Mouse (Mus musculus) neural tube, embryonic 14.5 days (tissue): Measurements from ENCODE around the gene Slfn8. TPM values are rescaled to one million over a fixed set of nuclear protein-coding genes. Genes with fewer than 3 reads are reported as not detected.
"Not testable (repeated sequence)": the region's sequence is repeated elsewhere in the genome, so short reads cannot be mapped to it uniquely, and the experiment has no call there.

Experiments used
- ATAC-seq: fragments of 200-750 bp; cut with Nextera tagmentation; 2 replicates; pipeline ENCODE4 v1.8.0; 2017; ENCODE audit warnings: low read depth, mild to moderate bottlenecking, moderate TSS enrichment, moderate library complexity
- H3K27ac ChIP-seq: fragments of 300-500 bp; sonication (generic); 2 replicates; pipeline ENCODE4 v1.5.1; 2014; ENCODE audit warnings: low read depth, mild to moderate bottlenecking, control low read depth, low read length, moderate library complexity, mixed read lengths
- H3K27me3 ChIP-seq: fragments of 300-500 bp; sonication (generic); 2 replicates; pipeline ENCODE4 v1.6.1; 2014; ENCODE audit warnings: low read length; ENCODE audit not compliant: control insufficient read depth, insufficient read depth
- H3K36me3 ChIP-seq: fragments of 300-500 bp; sonication (generic); 2 replicates; pipeline ENCODE4 v1.6.1; 2014; ENCODE audit warnings: low read length, mixed read lengths; ENCODE audit not compliant: control insufficient read depth, insufficient read depth
- H3K4me1 ChIP-seq: fragments of 300-500 bp; sonication (generic); 2 replicates; pipeline ENCODE4 v1.6.1; 2014; ENCODE audit warnings: low read length; ENCODE audit not compliant: control insufficient read depth, insufficient read depth
- H3K4me2 ChIP-seq: fragments of 300-500 bp; sonication (generic); 2 replicates; pipeline ENCODE4 v1.6.1; 2014; ENCODE audit warnings: mild to moderate bottlenecking, low read depth, low read length, control low read depth
- H3K4me3 ChIP-seq: fragments of 300-500 bp; sonication (generic); 2 replicates; pipeline ENCODE4 v1.5.1; 2014; ENCODE audit warnings: low read depth, low read length, control low read depth, mixed read lengths
- H3K9ac ChIP-seq: fragments of 300-500 bp; sonication (generic); replicated peaks from 2 replicates; pipeline ENCODE4 v1.6.1; 2014; ENCODE audit warnings: low read depth, mild to moderate bottlenecking, control low read depth, low read length, mixed read lengths
- H3K9me3 ChIP-seq: fragments of 300-500 bp; sonication (generic); 2 replicates; pipeline ENCODE4 v1.6.1; 2016; ENCODE audit warnings: low read length; ENCODE audit not compliant: control insufficient read depth
- WGBS: fragments of 180-500 bp; shearing (Covaris S2); extraction: QIAGEN DNeasy Blood & Tissue Kit; methylation state at CpG from one replicate; pipeline ENCODE4 v1.1.7; 2014; 5-methylcytosine and 5-hydroxymethylcytosine counted together
- polyA plus RNA-seq: library from polyadenylated mRNA; unstranded; fragments of >200 nt; fragmentation: Nextera tagmentation; extraction: Ambion mirVana; gene quantifications from 2 replicates; pipeline ENCODE4 v1.2.1, GENCODE M21; 2014

Gene Slfn8
- polyA plus RNA-seq, 1 experiment from 2014 or later: 0.07 TPM

DNA sequence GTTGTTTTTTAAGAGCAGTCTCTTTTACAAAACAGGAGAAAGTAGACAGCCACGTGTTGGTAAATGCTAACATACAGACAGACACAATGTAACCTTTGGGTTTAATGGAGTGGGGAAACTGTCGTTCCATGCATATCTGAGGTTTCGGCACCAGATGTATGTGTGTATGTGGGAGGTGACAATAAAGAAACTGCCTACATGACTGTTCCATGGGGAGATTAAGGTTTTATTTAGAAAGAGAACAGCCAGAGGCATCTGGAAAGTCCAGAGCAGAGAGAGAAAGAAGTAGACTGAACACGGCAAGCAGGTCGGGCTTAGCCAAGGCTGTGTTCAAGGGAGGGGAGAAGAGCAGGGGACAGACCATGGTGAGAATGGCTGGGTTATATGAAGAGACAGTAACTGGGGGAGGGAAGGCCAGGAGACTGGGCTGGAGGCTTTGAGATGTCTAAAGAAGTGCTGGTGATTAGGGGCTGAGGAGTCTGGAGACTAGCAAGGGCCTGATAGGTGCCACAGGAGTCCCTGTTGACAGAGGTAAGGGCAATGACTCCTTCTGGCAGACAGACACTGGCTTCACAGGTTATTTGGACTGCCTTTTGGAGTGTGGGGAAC, 39.9 kb upstream of the Slfn8 start:
- Histone ChIP-seq H3K27ac (no peak overlapping the region), H3K9me3 (no peaks in the 10 kb centered on the region), H3K36me3 (no peaks in the 10 kb centered on the region), H3K9ac (no peak overlapping the region), H3K4me3 (no peak overlapping the region), H3K4me2 (no peak overlapping the region), H3K27me3 (no peaks in the 10 kb centered on the region), H3K4me1 (no peaks in the 10 kb centered on the region)
- no peak for ATAC-seq
- 78% methylated on average over 5 of the region's 5 CpGs for WGBS

DNA sequence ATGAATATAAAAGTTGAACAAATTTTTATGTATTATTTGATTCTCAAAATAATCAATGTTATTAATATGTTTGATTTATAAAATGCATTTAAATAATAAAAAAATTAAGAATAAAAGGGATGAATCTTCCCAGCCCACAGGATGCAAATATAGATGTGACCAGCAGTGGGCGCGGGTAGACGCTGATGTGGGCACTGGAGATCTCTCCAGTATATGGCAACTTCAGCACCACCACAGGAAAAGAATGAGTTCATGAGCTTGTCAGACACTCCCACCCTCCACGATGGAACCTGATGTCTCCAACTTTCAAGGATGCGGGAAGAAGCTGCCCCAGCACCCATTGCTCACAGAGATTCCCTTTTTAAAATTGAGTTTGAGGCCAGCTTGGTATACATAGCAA, 37.3 kb upstream of the Slfn8 start:
- Histone ChIP-seq H3K9me3 (no peaks in the 10 kb centered on the region), H3K9ac (no peak overlapping the region), H3K36me3 (no peaks in the 10 kb centered on the region), H3K27me3 (no peaks in the 10 kb centered on the region), H3K27ac (no peak overlapping the region), H3K4me3 (no peak overlapping the region), H3K4me2 (no peak overlapping the region), H3K4me1 (no peaks in the 10 kb centered on the region)
- 3% methylated on average over 5 of the region's 5 CpGs for WGBS
- ATAC-seq: no peak

GRCm38 (mm10) chr11:83045642-83046041, 25.0 kb upstream of the Slfn8 start:
- ATAC-seq: no peak
- H3K36me3 ChIP-seq: no peaks in the 10 kb centered on the region
- 85% methylated on average over 3 of the region's 3 CpGs for WGBS

GRCm38 (mm10) chr11:83043891-83044290, 23.3 kb upstream of the Slfn8 start:
- Histone ChIP-seq H3K4me3 (no peak overlapping the region), H3K36me3 (no peaks in the 10 kb centered on the region), H3K27ac (no peak overlapping the region), H3K4me2 (no peak overlapping the region), H3K27me3 (no peaks in the 10 kb centered on the region), H3K4me1 (no peaks in the 10 kb centered on the region), H3K9me3 (no peaks in the 10 kb centered on the region), H3K9ac (no peak overlapping the region)
- 86% methylated on average over 4 of the region's 4 CpGs for WGBS
- no peak for ATAC-seq

More at GRCm38 (mm10) chr11:83045642-83046041, 25.0 kb upstream of the Slfn8 start:
- Histone ChIP-seq H3K4me2 (no peak overlapping the region), H3K4me1 (no peaks in the 10 kb centered on the region), H3K9ac (no peak overlapping the region), H3K9me3 (no peaks in the 10 kb centered on the region), H3K4me3 (no peak overlapping the region), H3K27ac (no peak overlapping the region), H3K27me3 (no peaks in the 10 kb centered on the region)

- Histone ChIP-seq H3K4me1 (no peaks in the 10 kb centered on the region), H3K9me3 (no peaks in the 10 kb centered on the region), H3K27ac (no peak overlapping the region), H3K36me3 (no peaks in the 10 kb centered on the region), H3K9ac (no peak overlapping the region), H3K4me2 (no peak overlapping the region), H3K4me3 (no peak overlapping the region), H3K27me3 (no peaks in the 10 kb centered on the region)
- ATAC-seq: no peak
Observed at GRCm38 (mm10) chr11:83041000-83041399, 20.4 kb upstream of the Slfn8 start.

GRCm38 (mm10) chr11:83040325-83040724, 19.7 kb upstream of the Slfn8 start:
- WGBS: 28% methylated on average over 1 of the region's 1 CpGs

DNA sequence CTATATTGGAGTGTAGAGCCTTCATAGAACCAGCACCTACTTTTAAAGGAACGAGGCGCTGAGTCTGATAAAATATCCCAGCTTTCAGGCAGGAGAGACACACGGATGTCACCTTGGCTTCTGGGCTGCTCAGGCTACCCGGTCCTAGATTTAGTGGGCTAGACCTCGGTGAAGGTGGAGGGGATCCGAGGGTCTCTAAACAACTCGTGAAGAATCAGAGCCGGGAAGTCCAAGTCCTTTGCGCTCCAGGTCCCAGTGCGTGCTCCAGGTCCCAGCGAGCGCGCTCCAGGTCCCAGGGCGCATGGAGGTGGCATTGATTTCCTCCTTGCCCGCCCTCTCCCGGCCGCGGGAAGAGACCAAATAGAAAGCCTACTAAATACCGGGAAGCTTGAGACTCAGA, 19.2 kb upstream of the Slfn8 start:
- no peak overlapping the region for H3K9ac ChIP-seq
- H3K4me3 ChIP-seq: no peak overlapping the region
- WGBS: 16% methylated on average over 19 of the region's 19 CpGs
- no peaks in the 10 kb centered on the region for H3K27me3 ChIP-seq
- no peak for ATAC-seq
- no peaks in the 10 kb centered on the region for H3K36me3 ChIP-seq
- no peaks in the 10 kb centered on the region for H3K4me1 ChIP-seq
- no peak overlapping the region for H3K27ac ChIP-seq
- no peaks in the 10 kb centered on the region for H3K9me3 ChIP-seq
- H3K4me2 ChIP-seq: no peak overlapping the region

More at GRCm38 (mm10) chr11:83040325-83040724, 19.7 kb upstream of the Slfn8 start:
- no peak overlapping the region for H3K27ac ChIP-seq
- no peak overlapping the region for H3K4me2 ChIP-seq
- H3K4me3 ChIP-seq: no peak overlapping the region
- no peaks in the 10 kb centered on the region for H3K27me3 ChIP-seq
- no peaks in the 10 kb centered on the region for H3K36me3 ChIP-seq
- H3K9ac ChIP-seq: no peak overlapping the region
- ATAC-seq: no peak
- no peaks in the 10 kb centered on the region for H3K4me1 ChIP-seq
- no peaks in the 10 kb centered on the region for H3K9me3 ChIP-seq

- Histone ChIP-seq H3K36me3 (no peaks in the 10 kb centered on the region), H3K27ac (no peak overlapping the region), H3K4me2 (no peak overlapping the region), H3K27me3 (no peaks in the 10 kb centered on the region), H3K4me3 (no peak overlapping the region), H3K9me3 (no peaks in the 10 kb centered on the region), H3K9ac (no peak overlapping the region), H3K4me1 (no peaks in the 10 kb centered on the region)
- 58% methylated on average over 1 of the region's 1 CpGs for WGBS
- no peak for ATAC-seq
Observed at GRCm38 (mm10) chr11:83039156-83039555, 18.5 kb upstream of the Slfn8 start.

GRCm38 (mm10) chr11:83038686-83039085, 18.1 kb upstream of the Slfn8 start:
- ATAC-seq, H3K4me1 ChIP-seq, H3K36me3 ChIP-seq, H3K4me3 ChIP-seq, H3K9ac ChIP-seq, H3K4me2 ChIP-seq, H3K27ac ChIP-seq, H3K9me3 ChIP-seq, H3K27me3 ChIP-seq: not testable (repeated sequence)
- WGBS: 88% methylated on average over 3 of the region's 3 CpGs
